Mouse (Mus musculus) layer of hippocampus, postnatal 14 days (tissue): ENCODE measurements around the gene Eif3d. TPM values are rescaled to one million over a fixed set of nuclear protein-coding genes. Genes with fewer than 3 reads are reported as not detected.

Experiments
- DNase-seq, 2 experiments: peaks; one replicate each; pipeline ENCODE4 v3.0.0; 2021 to 2022; ENCODE audit warnings: low spot score in 2 of 2, mixed read lengths in 1 of 2
- long read RNA-seq, 2 experiments: library from polyadenylated mRNA; stranded (forward); transcript quantifications; one replicate each; pipeline ENCODE4 v2.0.0; 2021
- total RNA-seq, 2 experiments: library from RNA; stranded (reverse); gene quantifications; 2 replicates each; pipeline ENCODE4 v1.2.3; 2021

The Eif3d gene
- 100 to 1,000 TPM in 1 of 2 experiments, 10 to 100 TPM in 1; 99.5 to 100 TPM for total RNA-seq
- long read RNA-seq, experiment 1, transcript Eif3d-201 (15 exons, 1,899 nt): major isoform, 53 of 75 reads
- long read RNA-seq, experiment 1, partial matches to known transcripts: 10 of 75 reads
- long read RNA-seq, experiment 1, other reads (novel, unspliced or antisense): 12 of 75 reads
- long read RNA-seq, experiment 2, transcript Eif3d-201 (15 exons, 1,899 nt): major isoform, 71 of 95 reads
- long read RNA-seq, experiment 2, partial matches to known transcripts: 8 of 95 reads
- long read RNA-seq, experiment 2, other reads (novel, unspliced or antisense): 16 of 95 reads

- peak; percentile 99 to 100 for DNase-seq
These were observed at the start of gene Eif3d for GRCm38 (mm10) chr15:77970470-77971292. TSS of gene Eif3d (minus strand) at chr15:77970813.

- no peak for DNase-seq
These were observed 43.4 kb upstream of the Eif3d start for GRCm38 (mm10) chr15:78014046-78014445.

GRCm38 (mm10) chr15:78008206-78008605, 37.6 kb upstream of the Eif3d start:
- peak in 1 of 2 experiments; percentile 23 for DNase-seq

DNA sequence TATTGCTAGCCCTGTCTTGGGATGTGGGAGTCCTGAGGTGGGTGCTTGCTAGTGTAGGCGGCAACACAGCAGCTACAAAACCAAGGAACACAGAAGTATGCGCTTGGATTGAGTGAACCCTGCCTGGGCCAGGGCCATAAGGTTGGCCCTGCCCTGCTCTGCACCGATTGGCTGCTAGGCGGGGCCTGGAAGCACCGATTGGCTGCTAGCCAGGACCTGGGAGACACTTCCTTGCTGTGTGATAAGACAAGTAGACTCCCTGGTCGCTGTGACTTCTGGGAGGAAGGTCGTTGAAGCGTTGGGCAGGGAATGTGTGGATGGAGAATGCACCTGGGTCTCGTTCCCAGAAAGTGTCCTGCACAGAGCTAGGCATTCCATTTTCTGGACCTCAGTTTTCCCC, 33.3 kb upstream of the Eif3d start:
- no peak for DNase-seq

DNA sequence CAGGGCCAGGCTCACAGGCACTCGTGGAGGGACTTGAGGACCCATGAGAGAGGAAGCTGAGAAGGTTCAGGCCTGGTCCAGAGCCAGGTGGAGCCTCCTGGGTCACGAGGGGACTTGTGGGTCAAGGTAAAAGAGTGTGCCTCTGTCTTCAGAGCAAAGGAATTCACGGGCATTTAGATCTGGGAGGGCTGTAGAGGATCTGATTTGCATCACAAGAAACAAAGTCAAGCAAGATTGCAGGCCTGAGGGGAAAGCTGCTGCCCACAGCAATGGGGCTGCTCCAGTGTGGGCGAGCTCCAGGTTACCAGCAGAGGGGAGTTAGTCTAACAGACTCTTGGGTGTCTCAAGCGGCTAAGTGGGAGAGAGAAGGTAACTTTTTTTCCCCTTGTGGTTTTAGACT, 30.8 kb upstream of the Eif3d start:
- DNase-seq: no peak

DNA sequence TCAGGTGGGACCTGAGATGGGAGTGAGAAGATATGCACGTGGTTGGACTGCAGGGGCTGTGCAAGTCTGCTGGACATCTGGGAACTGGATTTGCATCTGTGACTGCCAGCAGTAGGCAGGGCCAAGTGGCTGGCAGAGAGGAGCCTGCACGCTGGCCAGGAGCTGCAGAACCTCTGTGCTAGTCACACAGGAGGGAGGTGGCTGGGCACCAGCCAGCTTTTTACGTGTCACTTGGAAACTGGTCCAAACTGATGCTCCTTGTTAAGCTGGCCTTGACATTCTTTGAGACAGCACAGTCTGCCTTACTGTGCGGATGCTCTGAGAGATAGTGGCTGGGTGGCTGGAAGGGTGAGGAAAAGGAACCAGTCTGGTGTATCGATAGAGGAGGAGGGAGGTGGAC, 17.9 kb upstream of the Eif3d start:
- DNase-seq: no peak

- no peak for DNase-seq
These were observed 12.8 kb upstream of the Eif3d start for GRCm38 (mm10) chr15:77983391-77983790.

GRCm38 (mm10) chr15:77982195-77982939, 11.8 kb upstream of the Eif3d start:
- DNase-seq: peak; percentile 83 to 85

GRCm38 (mm10) chr15:77981181-77981680, 10.6 kb upstream of the Eif3d start:
- no peak for DNase-seq

GRCm38 (mm10) chr15:77979427-77979865, 8.8 kb upstream of the Eif3d start:
- DNase-seq: no peak

- DNase-seq: no peak
These were observed 7.0 kb upstream of the Eif3d start for GRCm38 (mm10) chr15:77977663-77978062.

DNA sequence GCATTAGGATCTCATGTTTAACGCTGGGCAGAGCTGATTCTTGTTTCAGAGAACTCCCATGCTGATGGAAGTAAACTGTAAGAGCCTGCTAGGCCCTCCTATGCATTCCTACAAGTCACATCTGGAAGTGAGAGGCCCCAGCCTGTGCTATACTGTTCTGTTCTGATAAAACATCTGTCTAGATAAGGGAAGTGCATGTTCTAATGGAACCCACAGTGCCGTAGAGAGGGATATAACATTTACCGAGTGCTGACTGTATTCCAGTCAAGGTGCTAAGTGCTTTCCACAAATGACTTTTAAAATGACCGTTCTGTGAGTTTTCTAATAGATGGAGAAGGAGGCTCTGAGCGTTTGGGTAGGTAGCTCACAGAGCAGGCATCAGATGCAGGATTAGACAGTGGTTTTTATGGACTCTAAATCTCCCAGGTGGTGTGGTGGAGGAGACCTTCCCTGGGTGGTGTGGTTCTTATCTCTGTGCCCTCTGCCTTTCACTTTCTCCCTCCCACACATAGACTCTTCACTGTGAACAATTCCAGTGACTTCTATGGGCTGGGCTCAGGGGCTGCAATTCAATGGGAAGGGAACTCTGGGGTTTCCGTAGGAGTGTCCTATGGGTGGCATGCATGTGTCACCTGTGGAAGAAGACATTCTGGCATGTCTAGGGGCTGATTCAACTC, 3.7 kb upstream of the Eif3d start:
- DNase-seq: no peak

GRCm38 (mm10) chr15:77969940-77970469, 608 bp downstream of the Eif3d start:
- DNase-seq: no peak

DNA sequence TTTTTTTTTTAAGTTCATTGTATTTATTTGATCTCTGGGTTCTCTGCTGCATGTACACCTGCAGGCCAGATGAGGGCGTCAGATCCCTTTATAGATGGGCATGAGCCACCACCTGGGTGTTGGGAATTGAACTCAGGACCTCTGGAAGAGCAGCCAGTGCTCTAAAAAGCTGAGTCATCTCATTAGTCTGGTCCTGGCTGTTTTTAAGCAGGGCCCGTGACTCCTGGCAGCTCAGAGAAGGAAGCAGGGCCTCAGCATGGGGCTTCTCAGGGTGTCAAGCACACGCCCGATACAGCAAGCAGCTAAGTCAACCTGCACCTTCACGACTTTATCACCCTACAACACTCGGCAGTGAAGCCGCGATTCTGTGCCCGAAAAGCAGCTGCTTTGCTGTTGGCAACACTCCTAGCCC, 5.5 kb downstream of the Eif3d start:
- no peak for DNase-seq

DNA sequence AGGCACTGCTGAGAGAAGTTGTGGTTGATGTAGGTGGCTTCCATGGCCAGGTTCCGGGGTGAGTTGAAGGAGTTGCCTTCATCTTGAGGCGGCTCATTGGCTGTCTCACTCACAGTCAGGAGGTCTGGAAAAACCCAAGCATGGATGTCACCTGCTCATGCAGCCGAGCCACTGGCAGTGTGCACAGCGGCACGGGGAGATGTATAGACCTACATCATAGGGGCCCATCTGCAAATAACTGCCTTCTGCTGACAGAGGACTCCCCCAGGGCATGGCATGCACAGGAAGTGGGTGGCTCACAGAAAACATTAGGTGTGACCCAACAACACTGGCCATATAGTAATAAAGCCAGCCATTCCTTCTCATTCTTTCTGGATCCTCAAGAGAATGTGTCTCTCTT, 8.2 kb downstream of the Eif3d start:
- no peak for DNase-seq

GRCm38 (mm10) chr15:77960693-77961092, 9.9 kb downstream of the Eif3d start:
- DNase-seq: no peak

GRCm38 (mm10) chr15:77958071-77958470, 12.5 kb downstream of the Eif3d start:
- DNase-seq: no peak

DNA sequence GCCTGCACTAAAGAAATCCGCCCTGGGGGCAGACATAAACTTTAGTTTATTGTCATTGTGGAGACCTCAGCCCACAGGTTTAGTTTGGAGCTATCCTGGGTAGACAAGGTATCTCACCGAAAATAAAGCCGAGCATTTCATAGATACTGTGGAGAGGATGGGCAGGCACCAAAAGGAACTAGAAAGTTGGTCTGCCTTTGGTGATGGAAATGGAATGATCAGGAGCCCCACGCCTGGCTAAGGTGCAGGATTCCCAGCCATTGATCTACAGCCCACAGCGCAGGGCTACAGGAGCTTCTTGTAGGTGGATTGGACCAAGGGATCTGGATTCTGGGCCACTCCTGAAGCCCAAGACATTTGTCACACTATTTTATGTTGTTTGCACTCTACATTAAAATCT, 13.0 kb downstream of the Eif3d start:
- no peak for DNase-seq

DNA sequence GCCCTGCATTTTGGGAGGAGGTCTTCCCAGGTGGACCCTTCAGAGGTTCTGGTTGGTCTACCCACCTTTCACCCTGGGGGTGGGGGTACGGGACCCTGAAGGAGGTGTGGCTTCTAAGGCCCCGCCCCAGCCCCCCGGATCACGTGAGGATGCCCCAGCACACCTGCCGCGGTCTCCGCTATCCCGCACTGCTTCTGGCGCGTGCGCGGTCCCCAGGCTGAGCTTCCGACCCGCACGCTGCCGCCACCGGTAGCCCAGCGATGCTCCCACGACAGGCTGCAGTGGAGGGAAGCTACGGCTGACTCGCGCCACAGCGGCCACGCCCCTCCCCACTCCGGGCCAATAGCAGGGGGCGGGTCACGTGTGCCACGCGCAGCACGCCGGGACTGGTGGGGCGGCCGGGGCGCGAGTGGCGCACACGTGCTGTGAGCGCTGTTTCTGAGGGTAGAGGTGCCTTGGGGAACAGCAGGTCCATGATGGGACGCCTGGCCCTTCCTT, 14.2 kb downstream of the Eif3d start, which contains the start of gene Foxred2:
TSS of gene Foxred2 (minus strand) at position 319 of the 498 bp plus-strand sequence.
- peak; percentile 82 to 88 for DNase-seq
